Mouse (Mus musculus) bone marrow, adult 2 months (tissue): ENCODE measurements around the gene Rgs11.

Source experiments
- CTCF ChIP-seq: fragments of 200-500 bp; IDR thresholded peaks from 2 replicates; pipeline ENCODE4 v1.5.1; 2011; ENCODE audit warnings: low read length, control low read depth; ENCODE audit not compliant: control insufficient read depth, insufficient read depth
- POLR2A ChIP-seq: fragments of 200-500 bp; IDR thresholded peaks from 2 replicates; pipeline ENCODE4 v1.6.1; 2011; ENCODE audit warnings: low read depth, mild to moderate bottlenecking, control low read depth, low read length, borderline replicate concordance; ENCODE audit not compliant: control insufficient read depth

DNA sequence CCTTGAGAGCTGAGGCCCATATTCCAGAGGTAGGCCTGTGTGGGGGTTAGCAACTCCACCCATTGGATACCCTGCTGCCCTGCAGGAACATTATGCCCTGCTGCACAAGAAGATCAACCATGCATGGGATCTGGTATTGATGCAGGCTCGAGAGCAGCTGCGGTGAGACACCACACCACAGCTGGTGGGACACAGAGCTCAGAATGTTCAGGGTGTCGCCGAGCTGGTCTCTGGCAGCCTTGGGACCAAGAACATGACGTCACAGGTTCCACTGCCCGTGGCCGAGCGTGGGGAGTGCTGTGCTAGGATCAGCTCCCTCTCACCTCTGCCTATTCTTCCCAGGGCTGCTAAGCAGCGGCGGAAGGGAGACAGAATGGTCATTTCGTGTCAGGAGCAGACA is 2.0 kb downstream of the Rgs11 start:
- TF ChIP-seq POLR2A (no peak), CTCF (no peak)
